Mouse (Mus musculus): Measurements from ENCODE around the gene Rs1.

DNA sequence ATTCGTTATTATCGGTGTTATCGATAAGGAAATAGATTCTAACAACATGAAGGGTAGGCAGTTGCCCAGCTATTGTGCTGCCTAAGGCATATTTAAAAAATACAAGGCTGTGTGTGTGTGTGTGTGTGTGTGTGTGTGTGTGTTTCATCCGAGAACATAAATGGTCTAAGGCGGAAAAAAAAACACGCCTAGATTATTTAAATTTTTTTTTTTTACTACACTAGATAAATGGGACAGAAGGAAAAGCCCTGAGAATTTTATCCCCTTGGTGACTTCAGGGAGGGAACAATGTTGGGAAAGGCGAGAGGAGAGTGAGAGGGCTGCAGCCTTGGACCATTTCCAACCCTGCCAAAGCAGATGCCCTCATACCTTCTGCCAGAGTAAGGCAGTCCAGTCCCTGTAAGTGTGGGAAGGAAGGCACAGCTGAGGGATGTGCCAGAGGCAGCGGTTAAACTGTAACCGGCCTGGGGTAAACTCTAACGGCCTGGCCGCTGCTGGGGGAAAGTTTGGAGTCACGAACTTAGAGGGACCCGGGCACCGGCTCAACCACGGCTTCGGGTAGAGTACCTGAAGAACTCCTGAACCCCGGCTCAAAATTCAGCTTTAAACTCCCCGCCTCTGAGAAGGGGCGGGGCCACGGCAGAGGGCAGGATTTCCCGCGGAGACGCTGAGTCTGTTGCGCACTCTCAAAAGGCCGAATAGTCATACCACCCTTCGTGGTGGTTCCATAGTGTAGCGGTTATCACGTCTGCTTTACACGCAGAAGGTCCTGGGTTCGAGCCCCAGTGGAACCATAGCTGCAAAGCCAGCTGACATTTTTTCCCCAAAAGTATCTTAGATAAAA, 2.2 kb upstream of the Rs1 start:
- TF ChIP-seq CTCF (IDR thresholded peaks at IDR 0.05; ENCODE audit: control insufficient read depth, insufficient read depth, low read length) = no peak
- no peak for TF ChIP-seq POLR2A (IDR thresholded peaks at IDR 0.05; ENCODE audit: borderline replicate concordance, control insufficient read depth, low read depth, low read length)

All from bone marrow, adult 2 months (tissue).